Mouse (Mus musculus): Measurements from ENCODE around the gene Hsd17b12.

DNA sequence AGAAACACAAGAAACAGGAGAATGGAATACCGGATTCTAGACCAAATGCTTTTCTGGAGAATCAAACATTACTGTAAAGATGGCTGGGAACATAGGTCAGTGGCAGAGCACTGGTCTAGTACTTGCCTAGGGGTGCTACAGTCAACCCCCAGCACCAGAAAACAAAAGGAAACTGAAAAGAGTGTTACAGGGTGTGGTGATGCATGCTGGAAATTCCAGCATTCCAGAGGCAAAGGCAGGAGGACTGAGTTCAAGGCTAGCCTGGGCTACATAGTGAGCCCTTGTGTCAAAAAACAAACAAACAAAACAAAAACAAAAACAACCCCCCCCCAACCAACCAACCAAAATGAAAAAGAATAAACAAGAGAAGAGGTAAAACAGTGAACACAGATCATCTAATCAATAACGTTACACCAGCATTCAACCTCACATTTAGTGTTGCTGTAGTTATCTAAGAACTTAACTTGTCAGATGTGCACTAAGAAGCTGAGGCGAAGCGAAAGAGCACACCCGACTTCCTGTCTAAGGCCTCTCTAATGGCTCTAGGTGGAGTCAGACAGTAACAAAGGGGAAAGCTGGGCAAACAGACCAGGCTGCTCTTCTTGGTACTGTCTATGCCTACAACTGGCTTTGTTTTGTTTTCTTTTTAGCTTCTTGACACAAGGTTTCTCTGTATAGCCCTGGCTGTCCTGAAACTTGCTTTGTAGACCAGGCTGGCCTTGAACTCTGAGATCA lies 117.2 kb downstream of the Hsd17b12 start:
- TF ChIP-seq CTCF (IDR thresholded peaks at IDR 0.05; ENCODE audit: low read depth), result no peak
- no peak for TF ChIP-seq EP300 (optimal IDR thresholded peaks at IDR 0.05)
